Mouse (Mus musculus) heart, adult 2 months (tissue): ENCODE measurements at regions not wholly inside any gene's neighbourhood (a gene's known extent, or its start where the extent isn't known, plus 50 kb on each side); places are given as distances from the start of the nearest gene placed in this dataset.

Source experiments
- DNase-seq, 2 experiments: peaks; one replicate each; pipeline ENCODE4 v3.0.0; 2021
- H3K27ac ChIP-seq: fragments of 200-600 bp; 2 replicates; pipeline ENCODE4 v1.8.1; 2022
- H3K27me3 ChIP-seq: fragments of 200-500 bp; 2 replicates; pipeline ENCODE4 v1.6.1; 2012; ENCODE audit warnings: mild to moderate bottlenecking, low read length, inconsistent platforms, mixed read lengths; ENCODE audit not compliant: control insufficient read depth, insufficient read depth
- H3K36me3 ChIP-seq: fragments of 200-500 bp; 2 replicates; pipeline ENCODE4 v1.6.1; 2012; ENCODE audit warnings: low read length, inconsistent platforms; ENCODE audit not compliant: control insufficient read depth, insufficient read depth
- H3K4me1 ChIP-seq: fragments of 200-500 bp; 2 replicates; pipeline ENCODE4 v1.6.1; 2011; ENCODE audit warnings: low read length; ENCODE audit not compliant: control insufficient read depth, insufficient read depth
- H3K4me3 ChIP-seq: fragments of 200-600 bp; 2 replicates; pipeline ENCODE4 v1.8.1; 2022
- H3K79me2 ChIP-seq: fragments of 200-500 bp; replicated peaks from 2 replicates; pipeline ENCODE4 v1.6.1; 2012; ENCODE audit warnings: mild to moderate bottlenecking, inconsistent platforms, low read length, moderate library complexity, mixed read lengths; ENCODE audit not compliant: control insufficient read depth, insufficient read depth
- H3K9ac ChIP-seq: fragments of 200-500 bp; 2 replicates; pipeline ENCODE4 v1.6.1; 2012; ENCODE audit warnings: low read depth, mild to moderate bottlenecking, control low read depth, inconsistent platforms, low read length, mixed read lengths
- CTCF ChIP-seq: fragments of 200-600 bp; IDR thresholded peaks from 2 replicates; pipeline ENCODE4 v1.8.1; 2022; ENCODE audit warnings: antibody characterized with exemption, mild to moderate bottlenecking, moderate library complexity
- EP300 ChIP-seq: fragments of 200-500 bp; IDR thresholded peaks from 2 replicates; pipeline ENCODE4 v1.6.1; 2011; ENCODE audit warnings: low read depth, low read length, control low read depth; ENCODE audit not compliant: insufficient read depth
- POLR2A ChIP-seq: fragments of 200-500 bp; IDR thresholded peaks from 2 replicates; pipeline ENCODE4 v1.6.1; 2011; ENCODE audit warnings: mild to moderate bottlenecking, low read depth, low read length, control low read depth; ENCODE audit not compliant: insufficient read depth
- WGBS: fragments of 180-500 bp; shearing (Covaris S2); methylation state at CpG from one replicate; pipeline ENCODE4 v1.1.7; 2018; 5-methylcytosine and 5-hydroxymethylcytosine counted together
- intact Hi-C: fragments of 180-260 bp; cut with DNase I; formaldehyde crosslinking; loops from one replicate; pipeline ENCODE4 v1.15.1; 2025

DNA sequence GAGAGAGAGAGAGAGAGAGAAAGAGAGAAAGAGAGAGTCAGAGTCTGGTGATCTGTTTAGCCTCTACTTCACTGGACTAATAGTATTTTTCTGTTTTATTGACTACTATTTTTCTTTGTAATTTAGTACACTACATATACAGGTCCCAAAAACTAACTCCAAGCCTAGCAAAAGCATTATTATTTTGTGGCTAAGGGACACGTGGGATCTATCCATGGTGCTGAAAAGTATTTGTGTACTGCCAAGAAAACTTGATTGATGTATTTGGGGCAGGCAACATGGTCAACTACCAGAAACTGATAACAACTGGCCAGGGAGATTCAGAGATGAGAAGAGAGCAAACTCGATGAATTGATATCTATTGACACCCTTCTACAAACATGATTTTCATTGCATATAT is 94.3 kb upstream of the Zic1 start:
- no peak overlapping the region for H3K9ac ChIP-seq
- 20% methylated on average over 2 of the region's 2 CpGs for WGBS
- no peak for DNase-seq
- no peaks in the 10 kb centered on the region for H3K36me3 ChIP-seq
- no peak overlapping the region for H3K4me3 ChIP-seq
- no peaks in the 10 kb centered on the region for H3K79me2 ChIP-seq
- intact Hi-C loops, result no loop called here
- H3K27me3 ChIP-seq, result no peaks in the 10 kb centered on the region
- TF ChIP-seq CTCF (no peak), POLR2A (no peak), EP300 (no peak)
- H3K4me1 ChIP-seq, result no peaks in the 10 kb centered on the region
- no peak overlapping the region for H3K27ac ChIP-seq

DNA sequence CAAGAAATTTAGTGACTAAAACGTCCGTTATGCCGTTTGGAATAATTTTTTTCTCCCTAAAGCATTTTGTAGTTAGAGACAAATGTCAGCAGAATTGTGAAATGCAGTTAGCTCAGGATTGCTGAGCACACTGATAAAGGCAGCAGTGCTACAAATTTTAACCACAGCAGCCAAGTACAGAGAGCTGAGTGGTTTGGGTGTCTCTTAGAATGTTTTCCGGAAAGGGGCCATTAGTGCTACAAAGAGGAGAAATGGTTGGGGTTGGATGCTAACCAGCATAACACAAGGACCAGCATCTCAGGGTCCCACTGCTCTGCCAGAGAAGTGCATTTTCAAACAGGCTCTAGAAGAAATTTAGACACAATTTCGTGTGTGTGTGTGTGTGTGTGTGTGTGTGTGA is 91.2 kb upstream of the Zic1 start:
- Histone ChIP-seq H3K9ac (no peak overlapping the region), H3K27ac (no peak overlapping the region), H3K4me3 (no peak overlapping the region), H3K36me3 (no peaks in the 10 kb centered on the region), H3K4me1 (no peaks in the 10 kb centered on the region), H3K27me3 (no peaks in the 10 kb centered on the region), H3K79me2 (no peaks in the 10 kb centered on the region)
- intact Hi-C loops, result no loop called here
- WGBS, result 63% methylated on average over 5 of the region's 5 CpGs
- no peak for TF ChIP-seq POLR2A
- no peak for TF ChIP-seq CTCF
- TF ChIP-seq EP300, result no peak
- DNase-seq, result no peak

DNA sequence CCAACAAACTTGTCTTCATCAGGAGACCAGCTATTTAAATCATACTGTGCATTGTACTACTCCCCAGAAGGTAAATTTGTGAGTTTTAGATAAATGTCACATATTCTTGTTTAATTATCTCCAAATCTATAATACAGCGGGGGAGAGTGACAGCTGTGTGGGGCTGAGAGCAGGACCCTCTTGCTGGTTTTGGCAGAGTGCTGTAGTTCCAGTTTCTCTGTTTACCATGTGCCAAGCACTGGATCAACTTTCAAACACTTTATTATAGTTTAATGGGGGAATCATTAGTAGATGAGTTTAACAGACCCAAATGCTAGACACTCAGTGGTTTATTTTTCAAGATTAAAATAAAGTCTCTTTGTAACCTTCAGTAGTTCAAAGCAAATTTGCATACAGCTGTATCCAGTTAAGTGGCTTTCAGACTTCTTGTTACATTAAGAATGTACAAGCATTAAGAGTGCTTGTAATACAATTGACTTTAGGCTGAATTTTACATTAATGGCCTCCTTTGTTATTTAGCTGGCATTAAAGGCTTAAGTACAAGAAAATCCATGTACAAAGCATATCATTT is 90.7 kb upstream of the Zic1 start:
- no peaks in the 10 kb centered on the region for H3K27me3 ChIP-seq
- H3K9ac ChIP-seq, result no peak overlapping the region
- 69% methylated on average over 1 of the region's 1 CpGs for WGBS
- DNase-seq, result no peak
- H3K4me3 ChIP-seq, result no peak overlapping the region
- no peaks in the 10 kb centered on the region for H3K4me1 ChIP-seq
- no peaks in the 10 kb centered on the region for H3K79me2 ChIP-seq
- no peak for TF ChIP-seq POLR2A
- no peak for TF ChIP-seq EP300
- no peak for TF ChIP-seq CTCF
- H3K36me3 ChIP-seq, result no peaks in the 10 kb centered on the region
- H3K27ac ChIP-seq, result no peak overlapping the region
- intact Hi-C loops, result no loop called here

DNA sequence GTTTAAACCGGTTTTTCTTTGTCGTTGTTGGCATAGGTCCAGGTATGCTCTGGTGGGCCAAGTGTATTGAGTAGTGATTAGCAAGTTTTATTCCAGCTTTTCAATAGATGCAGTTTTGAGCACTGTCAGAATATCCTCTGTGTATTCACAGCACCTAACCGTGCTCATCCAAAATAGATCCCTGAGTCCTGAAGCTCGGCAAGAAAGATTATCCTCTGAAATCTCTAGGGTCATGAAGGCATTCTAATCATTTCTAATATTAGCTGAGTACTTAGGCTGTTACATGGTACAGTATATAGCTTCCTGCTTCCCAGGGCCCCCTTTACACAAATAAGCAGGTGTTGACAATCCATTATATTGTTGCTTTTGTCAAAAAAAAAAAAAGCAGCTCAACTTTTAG is 73.5 kb upstream of the Zic1 start:
- TF ChIP-seq EP300, result no peak
- TF ChIP-seq CTCF, result no peak
- TF ChIP-seq POLR2A, result no peak
- Histone ChIP-seq H3K27me3 (no peaks in the 10 kb centered on the region), H3K9ac (no peak overlapping the region), H3K79me2 (no peaks in the 10 kb centered on the region), H3K4me1 (no peaks in the 10 kb centered on the region), H3K4me3 (no peak overlapping the region), H3K36me3 (no peaks in the 10 kb centered on the region), H3K27ac (no peak overlapping the region)
- DNase-seq, result no peak
- WGBS, result 55% methylated on average over 4 of the region's 4 CpGs
- intact Hi-C loops, result no loop called here
